Mouse (Mus musculus): ENCODE measurements around the gene Mzf1.

DNA sequence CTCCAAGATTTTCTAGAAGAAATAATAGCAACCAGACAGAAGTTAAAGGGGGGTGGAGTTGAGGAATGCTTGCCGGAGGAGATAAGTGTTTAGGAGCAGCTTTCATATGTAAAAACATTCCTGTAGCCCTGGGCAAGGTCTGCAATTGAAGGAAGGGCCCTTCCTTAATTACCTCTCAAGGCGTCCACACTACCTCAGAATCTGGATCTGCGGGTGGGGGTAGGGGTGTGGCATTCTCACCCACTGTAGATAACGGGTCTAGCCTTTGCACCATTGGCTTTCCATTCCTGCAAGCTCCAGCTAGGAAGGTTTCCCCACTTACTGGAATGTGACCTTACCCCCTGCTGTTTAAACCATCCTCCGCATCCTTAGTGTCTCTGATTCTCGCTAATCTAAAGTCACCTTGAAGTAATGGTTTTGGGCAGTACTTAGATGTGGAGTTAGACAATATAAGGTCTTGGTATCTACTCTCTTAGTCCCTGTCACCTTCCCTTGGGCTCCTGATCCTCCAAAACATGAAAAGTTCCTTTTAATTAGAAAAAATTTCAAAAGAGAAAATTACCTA, 40.2 kb downstream of the Mzf1 start:
- no peak for TF ChIP-seq POLR2A (IDR thresholded peaks at IDR 0.05; ENCODE audit: borderline replicate concordance, extremely low read depth, insufficient read depth, insufficient read length, poor library complexity, severe bottlenecking)
- no peak for TF ChIP-seq CTCF (IDR thresholded peaks at IDR 0.05; ENCODE audit: borderline replicate concordance, extremely low read depth, insufficient read depth, insufficient read length)

All from brain, embryonic 14.5 days (tissue).